Mouse (Mus musculus): Measurements from ENCODE around the gene Nkx2-1. TPM values are rescaled to one million over a fixed set of nuclear protein-coding genes. Genes with fewer than 3 reads are reported as not detected.

Nkx2-1 gene
- polyA plus RNA-seq, 1 experiment: 0.23 TPM

GRCm38 (mm10) chr12:56519738-56520191 is 16.9 kb downstream of the Nkx2-1 start:
- no peaks in the 10 kb centered on the region for H3K4me1 ChIP-seq (replicated peaks; ENCODE audit: control insufficient read depth, insufficient read depth, low read length)
- no peak overlapping the region for H3K4me3 ChIP-seq (ENCODE audit: control insufficient read depth, insufficient read depth, low read length)
- DNase-seq: no peak
- TF ChIP-seq CTCF (IDR thresholded peaks at IDR 0.05; ENCODE audit: borderline replicate concordance, control insufficient read depth, extremely low read depth, insufficient read depth, low read length, poor library complexity) (no peak), POLR2A (IDR thresholded peaks at IDR 0.05; ENCODE audit: control insufficient read depth, extremely low read depth, insufficient read depth, low read length, poor library complexity) (no peak)
- H3K36me3 ChIP-seq (ENCODE audit: control insufficient read depth, insufficient read depth, low read length): no peaks in the 10 kb centered on the region
- no peak overlapping the region for H3K27ac ChIP-seq (ENCODE audit: control insufficient read depth, insufficient read depth, low read length)
- peaks cover 14% of the 10 kb centered on the region for H3K27me3 ChIP-seq (ENCODE audit: control insufficient read depth, insufficient read depth, low read length)
- WGBS: 9% methylated on average over 30 of the region's 30 CpGs

- Histone ChIP-seq H3K27me3 (ENCODE audit: control insufficient read depth, insufficient read depth, low read length) (peaks cover 14% of the 10 kb centered on the region), H3K36me3 (ENCODE audit: control insufficient read depth, insufficient read depth, low read length) (no peaks in the 10 kb centered on the region), H3K27ac (ENCODE audit: control insufficient read depth, insufficient read depth, low read length) (no peak overlapping the region), H3K4me1 (replicated peaks; ENCODE audit: control insufficient read depth, insufficient read depth, low read length) (no peaks in the 10 kb centered on the region), H3K4me3 (ENCODE audit: control insufficient read depth, insufficient read depth, low read length) (no peak overlapping the region)
- 25% methylated on average over 13 of the region's 13 CpGs for WGBS
- no peak for DNase-seq
- TF ChIP-seq CTCF (IDR thresholded peaks at IDR 0.05; ENCODE audit: borderline replicate concordance, control insufficient read depth, extremely low read depth, insufficient read depth, low read length, poor library complexity): no peak
- TF ChIP-seq POLR2A (IDR thresholded peaks at IDR 0.05; ENCODE audit: control insufficient read depth, extremely low read depth, insufficient read depth, low read length, poor library complexity): no peak
Observed at GRCm38 (mm10) chr12:56519071-56519737, 17.5 kb downstream of the Nkx2-1 start.

GRCm38 (mm10) chr12:56518221-56518620 is 18.5 kb downstream of the Nkx2-1 start:
- H3K4me1 ChIP-seq (replicated peaks; ENCODE audit: control insufficient read depth, insufficient read depth, low read length): no peaks in the 10 kb centered on the region
- no peak for TF ChIP-seq CTCF (IDR thresholded peaks at IDR 0.05; ENCODE audit: borderline replicate concordance, control insufficient read depth, extremely low read depth, insufficient read depth, low read length, poor library complexity)
- TF ChIP-seq POLR2A (IDR thresholded peaks at IDR 0.05; ENCODE audit: control insufficient read depth, extremely low read depth, insufficient read depth, low read length, poor library complexity): no peak
- H3K27ac ChIP-seq (ENCODE audit: control insufficient read depth, insufficient read depth, low read length): no peak overlapping the region
- no peaks in the 10 kb centered on the region for H3K36me3 ChIP-seq (ENCODE audit: control insufficient read depth, insufficient read depth, low read length)
- H3K27me3 ChIP-seq (ENCODE audit: control insufficient read depth, insufficient read depth, low read length): peaks cover 12% of the 10 kb centered on the region
- DNase-seq: no peak
- WGBS: 70% methylated on average over 5 of the region's 5 CpGs
- H3K4me3 ChIP-seq (ENCODE audit: control insufficient read depth, insufficient read depth, low read length): no peak overlapping the region

DNA sequence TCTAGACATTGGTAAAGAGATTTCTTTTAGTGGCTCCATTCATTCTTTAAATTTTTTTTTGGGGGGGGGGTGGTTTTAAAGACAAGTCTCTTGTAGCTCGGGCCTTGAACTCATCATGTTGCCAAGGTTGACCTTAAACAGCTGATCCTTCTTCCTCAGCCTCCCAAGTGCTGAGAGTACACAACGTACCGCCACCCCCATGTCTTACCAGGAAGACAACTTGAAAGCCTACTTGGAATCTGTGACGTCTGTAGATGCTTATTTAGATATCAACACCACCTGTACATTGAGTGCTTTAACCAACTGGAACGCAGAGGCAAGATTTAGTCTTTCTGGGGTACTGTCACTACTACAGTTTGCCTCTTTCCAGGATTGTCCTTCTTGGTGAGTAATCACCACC is 21.9 kb downstream of the Nkx2-1 start:
- Histone ChIP-seq H3K27ac (ENCODE audit: control insufficient read depth, insufficient read depth, low read length) (no peak overlapping the region), H3K27me3 (ENCODE audit: control insufficient read depth, insufficient read depth, low read length) (no peaks in the 10 kb centered on the region), H3K4me3 (ENCODE audit: control insufficient read depth, insufficient read depth, low read length) (no peak overlapping the region), H3K4me1 (replicated peaks; ENCODE audit: control insufficient read depth, insufficient read depth, low read length) (no peaks in the 10 kb centered on the region), H3K36me3 (ENCODE audit: control insufficient read depth, insufficient read depth, low read length) (no peaks in the 10 kb centered on the region)
- TF ChIP-seq CTCF (IDR thresholded peaks at IDR 0.05; ENCODE audit: borderline replicate concordance, control insufficient read depth, extremely low read depth, insufficient read depth, low read length, poor library complexity) (no peak), POLR2A (IDR thresholded peaks at IDR 0.05; ENCODE audit: control insufficient read depth, extremely low read depth, insufficient read depth, low read length, poor library complexity) (no peak)
- WGBS: 92% methylated on average over 5 of the region's 5 CpGs
- DNase-seq: no peak

DNA sequence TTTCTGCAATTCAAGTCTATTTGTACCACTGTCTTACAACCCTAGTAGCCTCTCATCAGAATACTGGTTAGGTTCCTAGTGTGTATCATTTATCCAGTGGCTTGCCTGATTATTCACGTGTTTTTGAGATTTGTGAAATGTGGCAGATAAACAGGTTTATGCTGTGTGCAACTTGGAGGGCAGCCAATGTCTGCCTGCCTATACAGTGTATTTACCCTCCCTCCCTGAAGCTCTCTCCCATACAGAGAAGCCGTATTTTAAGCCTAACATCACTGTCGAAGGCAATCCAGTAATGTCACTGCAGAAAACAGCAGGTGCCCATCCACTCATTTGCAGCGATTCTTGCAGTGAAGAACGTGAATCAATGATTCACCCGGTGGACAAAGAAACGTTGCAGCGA is 28.3 kb downstream of the Nkx2-1 start:
- H3K27me3 ChIP-seq (ENCODE audit: control insufficient read depth, insufficient read depth, low read length): no peaks in the 10 kb centered on the region
- H3K4me3 ChIP-seq (ENCODE audit: control insufficient read depth, insufficient read depth, low read length): no peak overlapping the region
- 67% methylated on average over 8 of the region's 8 CpGs for WGBS
- no peak for DNase-seq
- no peaks in the 10 kb centered on the region for H3K36me3 ChIP-seq (ENCODE audit: control insufficient read depth, insufficient read depth, low read length)
- H3K27ac ChIP-seq (ENCODE audit: control insufficient read depth, insufficient read depth, low read length): no peak overlapping the region
- H3K4me1 ChIP-seq (replicated peaks; ENCODE audit: control insufficient read depth, insufficient read depth, low read length): no peaks in the 10 kb centered on the region
- TF ChIP-seq POLR2A (IDR thresholded peaks at IDR 0.05; ENCODE audit: control insufficient read depth, extremely low read depth, insufficient read depth, low read length, poor library complexity): no peak
- TF ChIP-seq CTCF (IDR thresholded peaks at IDR 0.05; ENCODE audit: borderline replicate concordance, control insufficient read depth, extremely low read depth, insufficient read depth, low read length, poor library complexity): no peak

- DNase-seq: no peak
- H3K4me1 ChIP-seq (replicated peaks; ENCODE audit: control insufficient read depth, insufficient read depth, low read length): no peaks in the 10 kb centered on the region
- 51% methylated on average over 3 of the region's 3 CpGs for WGBS
- no peak overlapping the region for H3K27ac ChIP-seq (ENCODE audit: control insufficient read depth, insufficient read depth, low read length)
- no peaks in the 10 kb centered on the region for H3K36me3 ChIP-seq (ENCODE audit: control insufficient read depth, insufficient read depth, low read length)
- H3K4me3 ChIP-seq (ENCODE audit: control insufficient read depth, insufficient read depth, low read length): no peak overlapping the region
- TF ChIP-seq POLR2A (IDR thresholded peaks at IDR 0.05; ENCODE audit: control insufficient read depth, extremely low read depth, insufficient read depth, low read length, poor library complexity): no peak
- no peak for TF ChIP-seq CTCF (IDR thresholded peaks at IDR 0.05; ENCODE audit: borderline replicate concordance, control insufficient read depth, extremely low read depth, insufficient read depth, low read length, poor library complexity)
- H3K27me3 ChIP-seq (ENCODE audit: control insufficient read depth, insufficient read depth, low read length): no peaks in the 10 kb centered on the region
Observed at GRCm38 (mm10) chr12:56487046-56487445, 49.7 kb downstream of the Nkx2-1 start.

Measured in thymus, adult 2 months (tissue).